Mouse (Mus musculus): ENCODE results near the gene F830045P16Rik.

- TF ChIP-seq POLR2A (IDR thresholded peaks at IDR 0.05; ENCODE audit: low read depth, low read length), result no peak
- TF ChIP-seq CTCF (IDR thresholded peaks at IDR 0.05; ENCODE audit: borderline replicate concordance, insufficient read depth, low read length), result no peak
Observed at GRCm38 (mm10) chr2:129527916-129528315, 8.5 kb downstream of the F830045P16Rik start.
